Mouse (Mus musculus) intestine, postnatal 0 days (tissue): ENCODE measurements around the gene Amotl1. TPM values are rescaled to one million over a fixed set of nuclear protein-coding genes. Genes with fewer than 3 reads are reported as not detected.

Experiments
- ATAC-seq: fragments of 200-750 bp; cut with Nextera tagmentation; 2 replicates; pipeline ENCODE4 v1.8.0; 2017; ENCODE audit warnings: mild to moderate bottlenecking, moderate TSS enrichment, moderate library complexity
- H3K27ac ChIP-seq: fragments of 300-500 bp; sonication (generic); 2 replicates; pipeline ENCODE4 v1.5.1; 2014; ENCODE audit warnings: mild to moderate bottlenecking, low read depth, low read length, moderate library complexity
- H3K27me3 ChIP-seq: fragments of 300-500 bp; sonication (generic); replicated peaks from 2 replicates; pipeline ENCODE4 v1.6.1; 2014; ENCODE audit warnings: low read length, mixed read lengths; ENCODE audit not compliant: control insufficient read depth, insufficient read depth
- H3K36me3 ChIP-seq: fragments of 300-500 bp; sonication (generic); 2 replicates; pipeline ENCODE4 v1.6.1; 2014; ENCODE audit warnings: mild to moderate bottlenecking, moderate library complexity; ENCODE audit not compliant: control insufficient read depth, insufficient read depth
- H3K4me1 ChIP-seq: fragments of 300-500 bp; sonication (generic); replicated peaks from 2 replicates; pipeline ENCODE4 v1.6.1; 2014; ENCODE audit warnings: antibody characterized with exemption, low read length, mixed read lengths; ENCODE audit not compliant: control insufficient read depth, insufficient read depth
- H3K4me2 ChIP-seq: fragments of 300-500 bp; sonication (generic); replicated peaks from 2 replicates; pipeline ENCODE4 v1.6.1; 2014; ENCODE audit warnings: low read depth, mild to moderate bottlenecking, moderate library complexity
- H3K4me3 ChIP-seq: fragments of 300-500 bp; sonication (generic); 2 replicates; pipeline ENCODE4 v1.5.1; 2014; ENCODE audit warnings: low read depth, low read length
- H3K9ac ChIP-seq: fragments of 300-500 bp; sonication (generic); 2 replicates; pipeline ENCODE4 v1.6.1; 2014; ENCODE audit warnings: mild to moderate bottlenecking, low read depth, low read length
- H3K9me3 ChIP-seq: fragments of 300-500 bp; sonication (generic); 2 replicates; pipeline ENCODE4 v1.6.1; 2016; ENCODE audit warnings: mixed run types; ENCODE audit not compliant: control insufficient read depth
- CTCF ChIP-seq: sonication (generic); IDR thresholded peaks from 2 replicates; pipeline ENCODE4 v1.5.1; 2016; ENCODE audit warnings: low read depth, mild to moderate bottlenecking, control low read depth, antibody characterized with exemption, moderate library complexity
- WGBS: fragments of 180-500 bp; shearing (Covaris S2); extraction: QIAGEN DNeasy Blood & Tissue Kit; methylation state at CpG from one replicate; pipeline ENCODE4 v1.1.7; 2014; 5-methylcytosine and 5-hydroxymethylcytosine counted together
- polyA plus RNA-seq: library from polyadenylated mRNA; unstranded; fragments of >200 nt; fragmentation: Nextera tagmentation; extraction: Ambion mirVana; gene quantifications from 2 replicates; pipeline ENCODE4 v1.2.1, GENCODE M21; 2015

Amotl1 gene
- polyA plus RNA-seq, 1 experiment from 2014 or later: 3.2 TPM

DNA sequence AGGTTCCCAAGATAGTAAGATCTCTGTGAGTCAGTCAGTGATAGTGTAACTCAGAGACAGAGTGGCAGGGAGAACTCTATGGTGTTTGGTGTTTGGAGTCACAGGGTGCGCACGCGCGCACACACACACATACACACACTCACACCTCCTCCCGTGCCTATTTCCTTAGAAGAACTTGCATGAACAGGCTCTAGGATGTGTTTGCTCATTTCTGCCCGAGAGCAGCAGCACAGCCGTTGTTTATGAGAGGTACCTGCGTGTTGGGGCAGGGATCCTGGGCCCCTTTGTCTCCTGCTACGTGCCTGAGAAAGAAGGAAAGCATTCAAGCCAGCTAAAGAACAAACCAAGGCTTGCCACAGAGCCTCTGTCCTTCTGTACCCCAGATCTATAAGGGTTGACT, 17.3 kb upstream of the Amotl1 start:
- no peaks in the 10 kb centered on the region for H3K9me3 ChIP-seq
- H3K4me3 ChIP-seq: no peak overlapping the region
- H3K9ac ChIP-seq: no peak overlapping the region
- no peak overlapping the region for H3K4me2 ChIP-seq
- no peaks in the 10 kb centered on the region for H3K27me3 ChIP-seq
- no peaks in the 10 kb centered on the region for H3K36me3 ChIP-seq
- H3K27ac ChIP-seq: no peak overlapping the region
- 72% methylated on average over 9 of the region's 9 CpGs for WGBS
- no peak for TF ChIP-seq CTCF
- no peak for ATAC-seq
- H3K4me1 ChIP-seq: no peaks in the 10 kb centered on the region

- Histone ChIP-seq H3K4me3 (no peak overlapping the region), H3K27ac (no peak overlapping the region), H3K27me3 (no peaks in the 10 kb centered on the region), H3K9me3 (no peaks in the 10 kb centered on the region), H3K4me1 (no peaks in the 10 kb centered on the region), H3K36me3 (no peaks in the 10 kb centered on the region), H3K9ac (no peak overlapping the region), H3K4me2 (no peak overlapping the region)
- 27% methylated on average over 2 of the region's 2 CpGs for WGBS
- ATAC-seq: no peak
- TF ChIP-seq CTCF: no peak
These were observed 13.1 kb upstream of the Amotl1 start for GRCm38 (mm10) chr9:14657926-14658325.

- Histone ChIP-seq H3K9ac (no peak overlapping the region), H3K4me1 (no peaks in the 10 kb centered on the region), H3K36me3 (no peaks in the 10 kb centered on the region), H3K9me3 (no peaks in the 10 kb centered on the region), H3K27ac (no peak overlapping the region), H3K27me3 (no peaks in the 10 kb centered on the region), H3K4me2 (no peak overlapping the region), H3K4me3 (no peak overlapping the region)
- ATAC-seq: no peak
- WGBS: 79% methylated on average over 2 of the region's 2 CpGs
- peak; percentile 47 for TF ChIP-seq CTCF
These were observed 9.2 kb upstream of the Amotl1 start for GRCm38 (mm10) chr9:14654010-14654409.

GRCm38 (mm10) chr9:14652761-14653160, 7.9 kb upstream of the Amotl1 start:
- TF ChIP-seq CTCF: no peak

GRCm38 (mm10) chr9:14647849-14648248, 3.0 kb upstream of the Amotl1 start:
- Histone ChIP-seq H3K4me2 (no peak overlapping the region), H3K9ac (no peak overlapping the region), H3K4me3 (no peak overlapping the region), H3K36me3 (no peaks in the 10 kb centered on the region), H3K27ac (no peak overlapping the region), H3K4me1 (no peaks in the 10 kb centered on the region), H3K27me3 (no peaks in the 10 kb centered on the region), H3K9me3 (no peaks in the 10 kb centered on the region)
- ATAC-seq: no peak
- no peak for TF ChIP-seq CTCF
- 71% methylated on average over 8 of the region's 8 CpGs for WGBS

More at GRCm38 (mm10) chr9:14652761-14653160, 7.9 kb upstream of the Amotl1 start:
- Histone ChIP-seq H3K9me3 (no peaks in the 10 kb centered on the region), H3K9ac (no peak overlapping the region), H3K4me3 (no peak overlapping the region), H3K27ac (no peak overlapping the region), H3K27me3 (no peaks in the 10 kb centered on the region), H3K4me1 (no peaks in the 10 kb centered on the region), H3K4me2 (no peak overlapping the region), H3K36me3 (no peaks in the 10 kb centered on the region)
- WGBS: 70% methylated on average over 1 of the region's 1 CpGs
- no peak for ATAC-seq

GRCm38 (mm10) chr9:14646641-14647040, 1.8 kb upstream of the Amotl1 start:
- no peaks in the 10 kb centered on the region for H3K36me3 ChIP-seq
- no peaks in the 10 kb centered on the region for H3K27me3 ChIP-seq
- H3K4me2 ChIP-seq: no peak overlapping the region
- no peak for ATAC-seq
- no peak overlapping the region for H3K27ac ChIP-seq
- no peak overlapping the region for H3K9ac ChIP-seq
- H3K9me3 ChIP-seq: no peaks in the 10 kb centered on the region
- H3K4me1 ChIP-seq: no peaks in the 10 kb centered on the region
- 97% methylated on average over 1 of the region's 1 CpGs for WGBS
- no peak for TF ChIP-seq CTCF
- H3K4me3 ChIP-seq: no peak overlapping the region

GRCm38 (mm10) chr9:14646061-14646460, 1.2 kb upstream of the Amotl1 start:
- Histone ChIP-seq H3K9me3 (no peaks in the 10 kb centered on the region), H3K4me2 (no peak overlapping the region), H3K9ac (no peak overlapping the region), H3K36me3 (no peaks in the 10 kb centered on the region), H3K27ac (no peak overlapping the region), H3K27me3 (no peaks in the 10 kb centered on the region), H3K4me3 (no peak overlapping the region), H3K4me1 (no peaks in the 10 kb centered on the region)
- WGBS: 75% methylated on average over 3 of the region's 3 CpGs
- ATAC-seq: no peak
- no peak for TF ChIP-seq CTCF
